Mouse (Mus musculus): Measurements from ENCODE around the gene Gabarapl1.
"Not testable (repeated sequence)": the region's sequence is repeated elsewhere in the genome, so short reads cannot be mapped to it uniquely, and the experiment has no call there.

Gabarapl1 gene

GRCm38 (mm10) chr6:129532942-129533860 is at the start of gene Gabarapl1:
Gene Gabarapl1, plus strand, starts transcription at chr6:129533160.
- peak; percentile 75 to 77 for DNase-seq (ENCODE audit: low spot score in 2 of 2)

- no peak for DNase-seq (ENCODE audit: low spot score in 2 of 2)
Measured at GRCm38 (mm10) chr6:129494924-129495323, 38.0 kb upstream of the Gabarapl1 start.

- no peak for DNase-seq (ENCODE audit: low spot score in 2 of 2)
Measured at GRCm38 (mm10) chr6:129497345-129498218, 35.4 kb upstream of the Gabarapl1 start.

GRCm38 (mm10) chr6:129499516-129499915 is 33.4 kb upstream of the Gabarapl1 start:
- not testable (repeated sequence) for DNase-seq (ENCODE audit: low spot score in 2 of 2)

- no peak for DNase-seq (ENCODE audit: low spot score in 2 of 2)
Measured at GRCm38 (mm10) chr6:129503471-129503870, 29.5 kb upstream of the Gabarapl1 start.

DNA sequence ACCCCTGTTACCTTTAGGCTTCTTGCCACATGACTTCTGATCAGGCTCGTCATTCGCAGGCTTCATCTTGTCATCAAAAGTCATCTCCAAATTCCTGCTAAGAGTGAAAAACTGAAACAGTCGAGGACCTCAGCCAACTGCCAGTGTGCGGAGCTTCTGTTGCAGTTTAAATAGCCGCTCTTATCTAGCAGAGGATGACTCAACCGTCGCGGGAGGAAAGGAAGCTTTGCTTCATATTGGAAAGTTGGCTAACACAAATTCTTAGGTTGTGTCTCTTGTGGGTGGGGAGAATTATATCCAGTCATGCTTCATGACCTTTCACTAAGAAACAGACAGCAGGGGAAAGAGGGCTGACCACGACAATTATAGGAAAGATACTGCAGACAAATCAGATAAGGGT is 25.9 kb upstream of the Gabarapl1 start, which contains the start of gene Olr1:
TSS of gene Olr1 (minus strand) at position 142 of the 400 bp plus-strand sequence.
- DNase-seq (ENCODE audit: low spot score in 2 of 2): no peak

DNA sequence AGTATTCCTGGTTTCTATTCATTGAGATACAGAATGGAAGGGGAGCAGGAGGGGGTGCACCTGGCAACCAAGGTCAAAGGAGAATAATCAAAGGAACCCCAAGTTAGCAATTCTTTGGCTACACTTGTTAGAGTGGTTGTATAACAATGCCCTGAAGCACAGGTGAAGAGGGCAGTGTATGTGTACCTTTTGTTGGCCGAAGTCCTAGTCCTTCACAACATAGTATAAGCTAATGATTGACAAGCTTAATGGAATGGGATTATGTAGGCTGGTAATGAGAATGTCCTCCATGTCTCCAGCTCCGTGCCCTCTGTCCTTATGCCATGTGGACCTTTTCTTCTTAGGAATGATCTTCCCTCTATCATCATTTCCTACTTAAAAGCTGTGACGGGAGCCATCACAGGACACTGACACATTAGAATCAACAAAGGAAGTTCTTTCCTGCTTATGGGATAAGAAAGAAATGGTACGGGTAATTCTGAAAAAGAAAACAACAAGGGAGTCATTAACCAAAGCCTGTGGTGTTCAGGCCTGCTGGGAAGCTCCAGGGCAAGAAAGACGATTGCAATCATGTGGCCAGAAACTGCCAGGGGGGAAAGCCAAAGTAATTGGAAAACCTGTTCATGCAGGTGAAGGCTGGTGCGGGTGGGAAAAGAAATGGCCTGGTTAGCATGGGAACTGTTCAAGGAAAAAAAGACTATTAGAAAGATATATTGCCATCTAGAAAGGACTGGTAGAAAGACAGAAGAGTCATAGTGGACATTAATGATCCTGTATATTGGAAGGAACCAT is 22.6 kb upstream of the Gabarapl1 start:
- no peak for DNase-seq (ENCODE audit: low spot score in 2 of 2)

- no peak for DNase-seq (ENCODE audit: low spot score in 2 of 2)
Measured at GRCm38 (mm10) chr6:129512367-129512766, 20.6 kb upstream of the Gabarapl1 start, which contains the start of gene Tmem52b. Gene Tmem52b, plus strand, starts transcription at chr6:129512555.

DNA sequence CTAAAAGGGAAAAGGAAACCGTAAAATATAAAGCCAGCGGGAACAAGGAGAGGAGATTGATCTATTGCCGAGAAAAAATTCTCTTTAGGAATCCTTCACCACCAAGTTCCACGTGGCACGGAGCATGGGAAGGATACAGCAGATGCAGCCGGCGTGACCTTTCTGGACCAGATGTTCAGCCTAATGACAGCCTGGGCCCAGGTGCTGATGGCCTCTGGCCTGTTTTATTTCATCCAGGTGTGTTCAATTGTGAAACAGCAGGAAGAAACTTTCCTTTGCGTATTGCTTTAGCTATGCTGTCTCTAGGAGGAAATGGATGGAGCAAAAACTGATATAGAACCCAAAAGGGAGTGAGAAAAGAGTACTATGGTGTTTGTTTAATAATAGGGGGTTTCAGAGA is 20.1 kb upstream of the Gabarapl1 start:
- DNase-seq (ENCODE audit: low spot score in 2 of 2): no peak

DNA sequence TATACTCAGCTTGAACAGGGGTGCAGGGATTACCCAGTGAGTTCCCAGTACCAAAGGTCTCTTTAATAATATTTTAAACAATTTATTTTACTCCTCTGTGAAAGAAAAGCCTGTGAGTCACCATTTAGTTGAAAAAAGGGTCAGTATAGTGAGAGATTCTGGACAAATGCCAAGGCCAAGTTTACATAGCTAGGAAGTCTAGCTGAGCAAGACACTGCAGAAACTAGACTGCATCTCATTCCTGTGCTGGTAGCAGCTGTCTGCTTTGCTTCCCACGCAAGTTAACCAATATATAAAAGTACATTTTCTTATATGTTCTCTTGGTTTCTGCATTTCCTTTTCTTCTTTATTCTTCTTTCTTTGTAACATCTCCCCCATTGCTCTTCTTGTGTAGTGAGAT is 19.6 kb upstream of the Gabarapl1 start:
- DNase-seq (ENCODE audit: low spot score in 2 of 2): no peak

DNA sequence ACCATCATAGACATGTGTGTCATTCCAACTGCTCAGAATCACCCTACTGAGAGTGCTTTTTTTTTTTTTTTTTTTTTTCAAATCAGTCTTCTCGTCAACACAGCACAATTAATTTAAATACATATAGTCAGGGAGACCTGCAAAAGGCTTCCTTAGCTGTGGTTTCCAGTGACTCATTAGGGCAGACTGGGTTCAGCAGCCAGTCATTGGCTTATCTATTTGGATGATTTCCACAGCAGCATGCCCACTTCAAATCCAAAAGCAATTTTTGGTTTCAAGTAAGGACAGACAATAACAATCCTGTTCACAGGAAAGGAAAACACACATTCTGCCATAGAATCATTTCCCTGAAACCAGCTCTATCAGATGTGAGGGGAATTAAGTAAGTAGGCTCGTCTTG is 18.6 kb upstream of the Gabarapl1 start:
- DNase-seq (ENCODE audit: low spot score in 2 of 2): no peak

DNA sequence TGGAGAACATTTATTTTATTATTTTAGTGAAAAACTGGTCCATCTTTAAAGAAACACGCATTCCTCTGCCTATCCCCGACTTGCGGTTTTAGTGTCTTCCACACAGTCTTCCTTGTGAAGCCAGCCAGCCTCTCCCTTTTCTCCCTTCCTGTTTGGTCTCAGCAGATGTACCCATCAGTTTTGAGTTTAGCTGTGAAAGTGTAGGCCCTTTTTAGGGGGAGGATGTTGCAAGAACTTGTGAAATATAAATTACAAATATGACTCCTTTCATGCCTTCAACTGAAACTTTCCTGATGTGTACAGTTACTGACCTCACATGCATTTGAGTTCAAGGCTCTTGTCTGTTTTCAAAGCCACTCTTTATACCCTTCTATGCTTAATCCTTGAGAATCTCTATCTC is 17.9 kb upstream of the Gabarapl1 start:
- no peak for DNase-seq (ENCODE audit: low spot score in 2 of 2)

GRCm38 (mm10) chr6:129516388-129516787 is 16.6 kb upstream of the Gabarapl1 start:
- no peak for DNase-seq (ENCODE audit: low spot score in 2 of 2)

- DNase-seq (ENCODE audit: low spot score in 2 of 2): no peak
Measured at GRCm38 (mm10) chr6:129517752-129518408, 15.1 kb upstream of the Gabarapl1 start.

DNA sequence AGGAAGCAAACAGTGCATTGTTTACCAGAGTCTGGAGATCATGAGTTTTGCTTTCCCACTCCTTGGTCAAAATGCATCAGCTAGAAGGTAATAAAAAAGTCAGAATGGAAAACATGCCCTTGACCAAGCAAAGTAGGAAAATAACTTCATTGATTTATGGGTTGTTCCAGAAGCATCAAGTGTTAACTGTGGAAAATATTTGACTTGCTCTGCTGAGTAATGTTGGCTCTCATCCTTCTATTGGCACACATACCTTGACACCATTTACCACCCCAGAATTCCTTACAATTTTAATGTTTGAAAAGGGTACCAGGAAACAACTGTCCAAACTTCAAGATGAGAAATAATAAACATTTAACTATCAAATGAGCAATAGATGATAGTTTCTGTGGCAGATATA is 6.9 kb upstream of the Gabarapl1 start:
- no peak for DNase-seq (ENCODE audit: low spot score in 2 of 2)

- DNase-seq (ENCODE audit: low spot score in 2 of 2): no peak
Measured at GRCm38 (mm10) chr6:129527416-129527815, 5.5 kb upstream of the Gabarapl1 start.

- DNase-seq (ENCODE audit: low spot score in 2 of 2): no peak
Measured at GRCm38 (mm10) chr6:129529605-129530004, 3.4 kb upstream of the Gabarapl1 start.

DNA sequence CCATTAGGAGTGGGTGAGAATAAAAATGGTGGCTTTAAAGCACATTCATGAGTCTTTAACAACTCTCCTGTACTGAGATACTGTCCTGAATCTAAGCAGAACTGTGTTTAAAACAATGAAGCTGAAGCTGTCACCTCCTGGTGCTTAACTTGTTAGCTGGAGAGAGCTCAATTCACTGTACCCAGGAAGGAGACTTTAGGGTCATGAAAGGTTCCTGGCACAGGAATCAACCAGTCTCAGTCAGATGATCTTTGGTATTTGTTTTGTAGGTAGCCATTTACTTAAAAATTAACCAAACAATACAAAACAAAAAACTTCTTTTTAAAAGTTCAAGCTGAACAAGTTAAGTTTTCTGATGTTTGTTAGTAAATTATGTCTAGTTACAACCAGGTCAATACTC is 2.7 kb upstream of the Gabarapl1 start:
- no peak for DNase-seq (ENCODE audit: low spot score in 2 of 2)

DNA sequence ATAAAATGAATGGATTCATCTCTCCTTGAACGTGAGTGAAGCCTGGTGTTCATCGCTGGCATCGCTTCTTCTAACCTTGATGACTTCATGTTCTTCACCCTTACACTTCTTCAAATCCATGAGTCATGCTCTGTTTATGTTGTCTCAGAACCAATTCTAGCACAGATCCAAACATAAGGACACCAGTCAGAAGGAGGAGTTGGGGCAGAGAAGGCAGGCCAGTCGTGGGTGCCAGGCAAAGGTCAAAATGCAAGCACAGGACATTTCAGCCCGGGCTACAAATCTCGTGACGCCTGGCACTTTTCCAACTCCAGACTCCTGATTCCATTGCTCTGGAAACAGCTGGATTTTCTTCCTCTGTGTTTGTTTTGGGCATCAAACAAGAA is 411 bp upstream of the Gabarapl1 start:
- peak; percentile 38 to 44 for DNase-seq (ENCODE audit: low spot score in 2 of 2)

DNA sequence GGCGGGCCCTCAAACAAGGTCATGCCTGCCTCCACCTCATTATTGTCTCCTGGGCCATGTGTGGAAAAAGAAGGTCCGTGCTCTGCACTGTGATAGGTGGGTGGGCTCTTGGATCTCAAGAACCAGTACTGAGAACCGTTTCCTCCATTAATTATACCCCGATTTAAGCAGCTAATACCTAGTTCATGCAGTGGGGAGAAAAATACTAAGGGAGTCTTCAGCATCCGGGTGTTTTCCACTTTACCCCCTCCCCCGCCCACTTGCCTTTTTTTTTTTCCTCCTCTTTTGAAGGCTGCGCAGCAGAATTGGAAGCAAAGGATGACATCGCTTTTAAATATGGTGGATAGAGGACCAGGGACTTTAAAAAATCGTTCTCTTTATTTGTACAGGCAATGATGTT is 1.1 kb downstream of the Gabarapl1 start:
- DNase-seq (ENCODE audit: low spot score in 2 of 2): no peak

DNA sequence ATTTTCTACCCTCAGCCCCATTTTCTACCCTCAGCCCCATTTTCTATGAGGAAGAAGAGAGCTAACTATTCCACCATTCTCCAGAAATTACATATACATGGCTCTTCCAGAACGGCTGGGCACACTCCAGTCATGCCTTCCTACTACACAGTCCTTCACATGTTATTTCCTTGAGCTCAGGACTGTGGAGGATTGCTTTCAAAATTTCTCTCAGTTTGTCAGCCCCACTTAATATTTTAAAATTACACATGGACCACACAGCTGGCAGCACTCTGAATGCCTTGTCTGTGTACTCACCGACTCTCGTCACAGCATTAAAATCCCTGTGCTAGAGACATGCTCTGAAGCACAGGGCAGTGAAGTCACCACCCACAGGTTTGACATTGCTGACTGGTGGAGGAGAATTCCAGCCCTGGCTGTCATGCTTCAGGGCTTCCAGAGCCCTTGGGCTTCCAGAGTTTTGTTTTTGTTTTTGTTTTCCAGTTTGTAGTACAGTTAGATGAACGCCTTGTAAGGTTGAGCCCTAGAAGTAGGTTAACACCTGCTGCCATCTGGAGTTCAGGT is 1.7 kb downstream of the Gabarapl1 start:
- DNase-seq (ENCODE audit: low spot score in 2 of 2): no peak
